Mouse (Mus musculus) cerebellum, adult 2 months (tissue): ENCODE data around the gene Tnrc6b.

Source experiments
- CTCF ChIP-seq: fragments of 200-500 bp; IDR thresholded peaks from 2 replicates; pipeline ENCODE4 v1.5.1; 2011; ENCODE audit warnings: low read depth, mild to moderate bottlenecking, control low read depth, low read length, moderate library complexity, borderline replicate concordance; ENCODE audit not compliant: insufficient read depth
- POLR2A ChIP-seq: fragments of 200-500 bp; IDR thresholded peaks from 2 replicates; pipeline ENCODE4 v1.6.1; 2011; ENCODE audit warnings: low read length, control low read depth, borderline replicate concordance; ENCODE audit not compliant: insufficient read depth

- TF ChIP-seq CTCF (no peak), POLR2A (no peak)
These were observed 225.6 kb downstream of the Tnrc6b start for GRCm38 (mm10) chr15:80936686-80937085.
